Mouse (Mus musculus) liver, adult 2 months (tissue): ENCODE measurements around the gene Gm20403.

Source experiments
- CTCF ChIP-seq: fragments of 200-500 bp; IDR thresholded peaks from 2 replicates; pipeline ENCODE4 v1.5.1; 2011; ENCODE audit warnings: low read depth, low read length, control low read depth
- POLR2A ChIP-seq: fragments of 200-500 bp; IDR thresholded peaks from 2 replicates; pipeline ENCODE4 v1.6.1; 2011; ENCODE audit warnings: low read length, control low read depth; ENCODE audit not compliant: insufficient read depth; ENCODE audit errors: extremely low read depth

- no peak for TF ChIP-seq CTCF
- TF ChIP-seq POLR2A = no peak
Observed at GRCm38 (mm10) chr12:55003843-55004242, 17.5 kb upstream of the Gm20403 start.
